Mouse (Mus musculus) spleen, postnatal 4 days (tissue): ENCODE measurements at regions not wholly inside any gene's neighbourhood (a gene's known extent, or its start where the extent isn't known, plus 50 kb on each side); places are given as distances from the start of the nearest gene placed in this dataset.
A peak's percentile ranks its signal among the peaks of the same experiment; 100 is the strongest.

ENCODE experiments used
- DNase-seq, 2 experiments: peaks; one replicate each; pipeline ENCODE4 v3.0.0; 2022; ENCODE audit warnings: low spot score in 2 of 2

GRCm38 (mm10) chr19:14191820-14192219, 278.5 kb downstream of the Olfr1505 start:
- DNase-seq, result no peak

- no peak for DNase-seq
Measured at GRCm38 (mm10) chr19:14197864-14198263, 284.5 kb downstream of the Olfr1505 start.

GRCm38 (mm10) chr19:14220507-14220909, 307.2 kb downstream of the Olfr1505 start:
- DNase-seq, result no peak

- no peak for DNase-seq
Measured at GRCm38 (mm10) chr19:14225061-14225696, 311.8 kb downstream of the Olfr1505 start.

GRCm38 (mm10) chr19:14225787-14226186, 312.5 kb downstream of the Olfr1505 start:
- DNase-seq, result no peak

GRCm38 (mm10) chr19:14226521-14226920, 313.2 kb downstream of the Olfr1505 start:
- DNase-seq, result no peak

- DNase-seq, result peak in 1 of 2 experiments; percentile 41
Measured at GRCm38 (mm10) chr19:14243565-14243964, 330.2 kb downstream of the Olfr1505 start.

- DNase-seq, result no peak
Measured at GRCm38 (mm10) chr19:14246973-14247614, 333.8 kb downstream of the Olfr1505 start.

- no peak for DNase-seq
Measured at GRCm38 (mm10) chr19:14247979-14248378, 334.6 kb downstream of the Olfr1505 start.

GRCm38 (mm10) chr19:14258621-14259051, 339.2 kb downstream of the Tle4 start:
- no peak for DNase-seq

- DNase-seq, result no peak
Measured at GRCm38 (mm10) chr19:14259223-14259622, 338.6 kb downstream of the Tle4 start.

GRCm38 (mm10) chr19:14289331-14289737, 308.5 kb downstream of the Tle4 start:
- no peak for DNase-seq

- DNase-seq, result no peak
Measured at GRCm38 (mm10) chr19:14290911-14291310, 306.9 kb downstream of the Tle4 start.

GRCm38 (mm10) chr19:14293172-14293571, 304.7 kb downstream of the Tle4 start:
- no peak for DNase-seq

- DNase-seq, result no peak
Measured at GRCm38 (mm10) chr19:14301176-14301943, 296.5 kb downstream of the Tle4 start.

GRCm38 (mm10) chr19:14314301-14314700, 283.6 kb downstream of the Tle4 start:
- DNase-seq, result no peak

GRCm38 (mm10) chr19:14319677-14320191, 278.1 kb downstream of the Tle4 start:
- DNase-seq, result no peak

- no peak for DNase-seq
Measured at GRCm38 (mm10) chr19:14325353-14326052, 272.3 kb downstream of the Tle4 start.

- no peak for DNase-seq
Measured at GRCm38 (mm10) chr19:14333041-14334012, 264.5 kb downstream of the Tle4 start.

- no peak for DNase-seq
Measured at GRCm38 (mm10) chr19:14337025-14337424, 260.8 kb downstream of the Tle4 start.

GRCm38 (mm10) chr19:14340759-14341158, 257.1 kb downstream of the Tle4 start:
- no peak for DNase-seq
